Mouse (Mus musculus) common myeloid progenitor, adult 5-6 weeks (primary cell): ENCODE results near the gene Ebf1. TPM values are rescaled to one million over a fixed set of nuclear protein-coding genes. Genes with fewer than 3 reads are reported as not detected.

Source experiments
- ATAC-seq: replicated peaks from 2 replicates; pipeline ENCODE4 v1.8.0; 2016; ENCODE audit warnings: low read depth, mild to moderate bottlenecking, moderate TSS enrichment, inconsistent platforms; ENCODE audit not compliant: poor library complexity, severe bottlenecking
- total RNA-seq: library from RNA; stranded (forward); fragments of 200-1000, 187-1606 nt; gene quantifications from 2 replicates; pipeline ENCODE4 v1.2.3, GENCODE M21; 2017

Ebf1 gene
- total RNA-seq, 1 experiment from 2014 or later = not detected

GRCm38 (mm10) chr11:44811007-44811406 lies 193.9 kb downstream of the Ebf1 start:
- ATAC-seq = no peak

- no peak for ATAC-seq
These were observed 195.2 kb downstream of the Ebf1 start for GRCm38 (mm10) chr11:44812193-44812746.

GRCm38 (mm10) chr11:44813534-44813933 lies 196.4 kb downstream of the Ebf1 start:
- ATAC-seq = no peak

- no peak for ATAC-seq
These were observed 197.7 kb downstream of the Ebf1 start for GRCm38 (mm10) chr11:44814847-44815246.

GRCm38 (mm10) chr11:44815991-44816390 lies 198.9 kb downstream of the Ebf1 start:
- ATAC-seq = no peak

GRCm38 (mm10) chr11:44822312-44822711 lies 205.2 kb downstream of the Ebf1 start:
- ATAC-seq = no peak

GRCm38 (mm10) chr11:44832227-44832939 lies 215.3 kb downstream of the Ebf1 start:
- no peak for ATAC-seq

- ATAC-seq = no peak
These were observed 215.8 kb downstream of the Ebf1 start for GRCm38 (mm10) chr11:44832940-44833254.

- no peak for ATAC-seq
These were observed 216.4 kb downstream of the Ebf1 start for GRCm38 (mm10) chr11:44833351-44833996.

GRCm38 (mm10) chr11:44835166-44835565 lies 218.0 kb downstream of the Ebf1 start:
- ATAC-seq = no peak

GRCm38 (mm10) chr11:44837592-44837991 lies 220.5 kb downstream of the Ebf1 start:
- no peak for ATAC-seq

- no peak for ATAC-seq
These were observed 224.3 kb downstream of the Ebf1 start for GRCm38 (mm10) chr11:44841127-44842056.

GRCm38 (mm10) chr11:44851874-44852273 lies 234.8 kb downstream of the Ebf1 start:
- no peak for ATAC-seq

- no peak for ATAC-seq
These were observed 235.8 kb downstream of the Ebf1 start for GRCm38 (mm10) chr11:44852921-44853320.

- ATAC-seq = no peak
These were observed 237.4 kb downstream of the Ebf1 start for GRCm38 (mm10) chr11:44854496-44854895.

GRCm38 (mm10) chr11:44861108-44861507 lies 244.0 kb downstream of the Ebf1 start:
- no peak for ATAC-seq

- ATAC-seq = no peak
These were observed 246.8 kb downstream of the Ebf1 start for GRCm38 (mm10) chr11:44863910-44864309.

GRCm38 (mm10) chr11:44866476-44867149 lies 249.5 kb downstream of the Ebf1 start:
- ATAC-seq = no peak

- no peak for ATAC-seq
These were observed 250.3 kb downstream of the Ebf1 start for GRCm38 (mm10) chr11:44867433-44867832.

- ATAC-seq = no peak
These were observed 256.8 kb downstream of the Ebf1 start for GRCm38 (mm10) chr11:44873876-44874275.
